17 mouse cellular contexts compared by ENCODE assay signal in the genomic region with DNA sequence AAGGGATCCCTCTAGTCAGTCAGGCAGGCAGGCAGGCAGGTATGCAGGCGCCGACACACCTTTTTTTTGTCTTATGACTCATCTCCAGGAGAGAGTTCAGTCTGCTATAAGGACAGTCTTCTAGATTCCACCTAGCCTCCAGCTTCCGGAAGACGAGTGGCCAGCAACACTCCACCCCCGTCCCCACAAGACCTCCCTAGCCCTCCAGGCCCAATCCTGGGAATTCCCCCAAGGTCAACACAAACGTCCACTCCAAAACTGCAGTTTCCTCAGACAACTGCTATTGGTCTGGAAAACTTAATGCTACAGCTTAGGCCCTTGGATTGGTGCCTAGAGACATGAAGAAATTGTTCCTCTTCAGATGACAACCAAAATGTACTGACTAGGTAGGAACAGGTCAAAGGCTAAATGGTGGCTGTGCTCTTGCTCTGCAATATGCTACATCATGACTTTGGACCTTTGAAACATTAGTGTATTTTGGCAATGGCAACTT.
DNase-seq lines count a peak whose midpoint lies in the region; ATAC-seq and TF ChIP-seq lines count a peak whose summit lies in the region.
"Had no signal": no experiment of that assay in that cellular context is flagged by ENCODE, and none has a peak within 500 bp of the region (broad histone marks: within the 10 kb centered on the region; RNA-seq: fewer than 3 reads in every experiment).

No protein-coding gene starts in this region.

- no peaks in the 10 kb centered on the region for H3K27me3 ChIP-seq in heart, postnatal 0 days (ENCODE audit: control insufficient read depth, insufficient read depth, low read length)
- no peaks in the 10 kb centered on the region for H3K27me3 ChIP-seq in heart, adult 2 months (ENCODE audit: control insufficient read depth, insufficient read depth, low read length)
- peaks cover 9% of the 10 kb centered on the region; the same call in 1 of the 2 replicates for H3K27me3 ChIP-seq in liver, embryonic 13.5 days
- peaks cover 7% of the 10 kb centered on the region for H3K27me3 ChIP-seq in liver, embryonic 12.5 days (replicated peaks)
- H3K27me3 ChIP-seq in intestine, embryonic 15.5 days (replicated peaks) = no peaks in the 10 kb centered on the region
- H3K27me3 ChIP-seq: embryonic facial prominence, embryonic 13.5 days had no signal

- intact Hi-C loops in heart, adult 2 months (cut with DNase I) = loop anchor here (5.0 kb wide), 1 partner anchor 53 kb away; no protein-coding TSS in a partner anchor

- H3K27ac ChIP-seq in heart, postnatal 0 days (ENCODE audit: low read depth) = no peak overlapping the region
- H3K27ac ChIP-seq in heart, adult 2 months = no peak overlapping the region
- no peak overlapping the region for H3K27ac ChIP-seq in liver, embryonic 13.5 days
- H3K27ac ChIP-seq in liver, embryonic 12.5 days = no peak overlapping the region
- H3K27ac ChIP-seq in intestine, embryonic 15.5 days = no peak overlapping the region
- H3K27ac ChIP-seq: embryonic facial prominence, embryonic 13.5 days; layer of hippocampus, adult 2 months; liver, embryonic 14.5 days had no signal

- peak; percentile 21 for DNase-seq in heart, postnatal 0 days (ENCODE audit: low spot score)
- no peak for DNase-seq in heart, adult 2 months
- no peak for DNase-seq in liver, embryonic 13.5 days
- DNase-seq in lung, postnatal 4 days = peak; percentile 18 to 32
- DNase-seq in cerebellum, adult 9-10 months = no peak
- DNase-seq: adrenal gland, postnatal 25 days; cerebellum, adult 2 months; gastrocnemius, postnatal 25 days; kidney, adult 9 months; thymus, postnatal 25 days had no signal

- 61% methylated on average over 6 of the region's 6 CpGs for WGBS in heart, postnatal 0 days
- WGBS in heart, adult 2 months = 50% methylated on average over 6 of the region's 6 CpGs
- WGBS in liver, embryonic 13.5 days (ENCODE audit: insufficient replicate concordance) = 71% methylated on average over 6 of the region's 6 CpGs
- 81% methylated on average over 6 of the region's 6 CpGs for WGBS in liver, embryonic 12.5 days (ENCODE audit: insufficient replicate concordance)
- WGBS in intestine, embryonic 15.5 days = 63% methylated on average over 6 of the region's 6 CpGs

- H3K4me1 ChIP-seq in heart, postnatal 0 days (ENCODE audit: control insufficient read depth, insufficient read depth) = no peaks in the 10 kb centered on the region
- H3K4me1 ChIP-seq in heart, adult 2 months (ENCODE audit: control insufficient read depth, insufficient read depth, low read length) = peaks cover 4% of the 10 kb centered on the region
- H3K4me1 ChIP-seq in liver, embryonic 13.5 days (replicated peaks) = peaks cover 22% of the 10 kb centered on the region
- peaks cover 16% of the 10 kb centered on the region for H3K4me1 ChIP-seq in liver, embryonic 12.5 days
- no peaks in the 10 kb centered on the region for H3K4me1 ChIP-seq in intestine, embryonic 15.5 days (replicated peaks)
- H3K4me1 ChIP-seq: embryonic facial prominence, embryonic 13.5 days had no signal

- ATAC-seq in heart, postnatal 0 days (ENCODE audit: insufficient read depth, low read depth) = no peak
- peak; percentile 25; the same call in 1 of the 2 replicates for ATAC-seq in liver, embryonic 13.5 days (ENCODE audit: low read depth)
- ATAC-seq in liver, embryonic 12.5 days = no peak
- ATAC-seq in intestine, embryonic 15.5 days = peak; percentile 53; the same call in 1 of the 2 replicates
- ATAC-seq: hindbrain, embryonic 16.5 days; midbrain, embryonic 16.5 days had no signal

- no peak for TF ChIP-seq CTCF in heart, postnatal 0 days (IDR thresholded peaks at IDR 0.05; ENCODE audit: low read depth)
- TF ChIP-seq CTCF in heart, adult 2 months (IDR thresholded peaks at IDR 0.05) = no peak

- H3K4me3 ChIP-seq in heart, postnatal 0 days (ENCODE audit: low read depth, low read length) = no peak overlapping the region
- no peak overlapping the region for H3K4me3 ChIP-seq in heart, adult 2 months
- H3K4me3 ChIP-seq in liver, embryonic 13.5 days (replicated peaks) = no peak overlapping the region
- H3K4me3 ChIP-seq in liver, embryonic 12.5 days = no peak overlapping the region
- H3K4me3 ChIP-seq in intestine, embryonic 15.5 days (replicated peaks) = no peak overlapping the region
- H3K4me3 ChIP-seq: embryonic facial prominence, embryonic 13.5 days; layer of hippocampus, adult 2 months had no signal

- no peak overlapping the region for H3K9ac ChIP-seq in heart, postnatal 0 days (replicated peaks; ENCODE audit: low read depth, low read length)
- H3K9ac ChIP-seq in heart, adult 2 months (ENCODE audit: low read depth, low read length) = no peak overlapping the region
- no peak overlapping the region for H3K9ac ChIP-seq in liver, embryonic 13.5 days
- H3K9ac ChIP-seq in liver, embryonic 12.5 days = no peak overlapping the region
- H3K9ac ChIP-seq in intestine, embryonic 15.5 days = no peak overlapping the region
- H3K9ac ChIP-seq: embryonic facial prominence, embryonic 13.5 days; liver, embryonic 14.5 days had no signal

- H3K36me3 ChIP-seq in heart, postnatal 0 days (replicated peaks; ENCODE audit: control insufficient read depth, insufficient read depth, low read length) = no peaks in the 10 kb centered on the region
- no peaks in the 10 kb centered on the region; the same call in 1 of the 2 replicates for H3K36me3 ChIP-seq in heart, adult 2 months (ENCODE audit: control insufficient read depth, insufficient read depth, low read length)
- no peaks in the 10 kb centered on the region for H3K36me3 ChIP-seq in liver, embryonic 13.5 days
- no peaks in the 10 kb centered on the region for H3K36me3 ChIP-seq in liver, embryonic 12.5 days
- H3K36me3 ChIP-seq in intestine, embryonic 15.5 days = no peaks in the 10 kb centered on the region
- H3K36me3 ChIP-seq: embryonic facial prominence, embryonic 13.5 days had no signal

- H3K9me3 ChIP-seq in heart, postnatal 0 days (replicated peaks; ENCODE audit: control insufficient read depth, low read length) = no peaks in the 10 kb centered on the region
- no peaks in the 10 kb centered on the region for H3K9me3 ChIP-seq in liver, embryonic 13.5 days (replicated peaks)
- H3K9me3 ChIP-seq in liver, embryonic 12.5 days (replicated peaks) = no peaks in the 10 kb centered on the region
- no peaks in the 10 kb centered on the region for H3K9me3 ChIP-seq in intestine, embryonic 15.5 days
- H3K9me3 ChIP-seq: embryonic facial prominence, embryonic 13.5 days had no signal

- TF ChIP-seq POLR2A in heart, adult 2 months (IDR thresholded peaks at IDR 0.05; ENCODE audit: insufficient read depth, low read depth, low read length) = no peak

- H3K4me2 ChIP-seq in heart, postnatal 0 days (ENCODE audit: low read depth, low read length) = no peak overlapping the region
- H3K4me2 ChIP-seq in liver, embryonic 13.5 days = no peak overlapping the region
- no peak overlapping the region for H3K4me2 ChIP-seq in liver, embryonic 12.5 days
- no peak overlapping the region for H3K4me2 ChIP-seq in intestine, embryonic 15.5 days (replicated peaks)
- H3K4me2 ChIP-seq: embryonic facial prominence, embryonic 13.5 days had no signal

- no peak for TF ChIP-seq EP300 in heart, postnatal 0 days (IDR thresholded peaks at IDR 0.05; ENCODE audit: low read depth)
- no peak for TF ChIP-seq EP300 in heart, adult 2 months (IDR thresholded peaks at IDR 0.05; ENCODE audit: insufficient read depth, low read depth, low read length)

- H3K79me2 ChIP-seq in heart, adult 2 months (replicated peaks; ENCODE audit: control insufficient read depth, insufficient read depth, low read length) = no peaks in the 10 kb centered on the region

Comparison
In these comparisons a context has a peak if more than half of its experiments do, and no peak if none do; other contexts are left out.
1. ATAC-seq: peak in liver, embryonic 13.5 days (single experiment) and intestine, embryonic 15.5 days (single experiment); none in heart, postnatal 0 days (single experiment) and liver, embryonic 12.5 days (single experiment).
2. DNase-seq: peak in heart, postnatal 0 days (single experiment) and lung, postnatal 4 days (2 of 2); none in heart, adult 2 months (0 of 2), liver, embryonic 13.5 days (single experiment) and cerebellum, adult 9-10 months (single experiment).